Mouse (Mus musculus) hindbrain, embryonic 15.5 days (tissue): Measurements from ENCODE around the gene Pnpo. TPM values are rescaled to one million over a fixed set of nuclear protein-coding genes. Genes with fewer than 3 reads are reported as not detected.

Source experiments
- ATAC-seq: fragments of 200-750 bp; cut with Nextera tagmentation; 2 replicates; pipeline ENCODE4 v1.8.0; 2017; ENCODE audit warnings: low read depth, moderate number of reproducible peaks, moderate TSS enrichment; ENCODE audit not compliant: low FRiP score
- H3K27ac ChIP-seq: fragments of 300-500 bp; sonication (generic); replicated peaks from 2 replicates; pipeline ENCODE4 v1.5.1; 2015; ENCODE audit warnings: mild to moderate bottlenecking, inconsistent platforms
- H3K27me3 ChIP-seq: fragments of 300-500 bp; sonication (generic); 2 replicates; pipeline ENCODE4 v1.6.1; 2015; ENCODE audit warnings: control low read depth, inconsistent platforms
- H3K36me3 ChIP-seq: fragments of 300-500 bp; sonication (generic); 2 replicates; pipeline ENCODE4 v1.6.1; 2015; ENCODE audit warnings: control low read depth, inconsistent platforms
- H3K4me1 ChIP-seq: fragments of 300-500 bp; sonication (generic); replicated peaks from 2 replicates; pipeline ENCODE4 v1.6.1; 2015; ENCODE audit warnings: control low read depth, inconsistent platforms
- H3K4me2 ChIP-seq: fragments of 300-500 bp; sonication (generic); 2 replicates; pipeline ENCODE4 v1.6.1; 2015; ENCODE audit warnings: moderate library complexity, mild to moderate bottlenecking, inconsistent platforms
- H3K4me3 ChIP-seq: fragments of 300-500 bp; sonication (generic); 2 replicates; pipeline ENCODE4 v1.5.1; 2015; ENCODE audit warnings: mild to moderate bottlenecking, inconsistent platforms
- H3K9ac ChIP-seq: fragments of 300-500 bp; sonication (generic); 2 replicates; pipeline ENCODE4 v1.6.1; 2015; ENCODE audit warnings: inconsistent platforms
- H3K9me3 ChIP-seq: fragments of 300-500 bp; sonication (generic); 2 replicates; pipeline ENCODE4 v1.6.1; 2016; ENCODE audit warnings: control low read depth, inconsistent platforms
- WGBS: fragments of 180-500 bp; shearing (Covaris S2); methylation state at CpG from one replicate; pipeline ENCODE4 v1.1.7; 2015; 5-methylcytosine and 5-hydroxymethylcytosine counted together
- polyA plus RNA-seq: library from polyadenylated mRNA; unstranded; fragments of >200 nt; fragmentation: Nextera tagmentation; extraction: Ambion mirVana; gene quantifications from 2 replicates; pipeline ENCODE4 v1.2.1, GENCODE M21; 2015

Gene Pnpo
- polyA plus RNA-seq, 1 experiment from 2014 or later = 30.4 TPM

- 78% methylated on average over 6 of the region's 6 CpGs for WGBS
- no peaks in the 10 kb centered on the region for H3K36me3 ChIP-seq
- ATAC-seq = no peak
Observed at GRCm38 (mm10) chr11:96968476-96968875, 24.7 kb upstream of the Pnpo start.

GRCm38 (mm10) chr11:96967544-96968269 lies 23.9 kb upstream of the Pnpo start:
- Histone ChIP-seq H3K4me2 (no peak overlapping the region), H3K9ac (no peak overlapping the region), H3K4me3 (no peak overlapping the region), H3K4me1 (peaks cover 18% of the 10 kb centered on the region), H3K36me3 (peaks cover 3% of the 10 kb centered on the region; the same call in 1 of the 2 replicates), H3K27me3 (no peaks in the 10 kb centered on the region), H3K27ac (no peak overlapping the region), H3K9me3 (no peaks in the 10 kb centered on the region)
- WGBS = 88% methylated on average over 11 of the region's 11 CpGs
- no peak for ATAC-seq

More at GRCm38 (mm10) chr11:96968476-96968875, 24.7 kb upstream of the Pnpo start:
- Histone ChIP-seq H3K27me3 (no peaks in the 10 kb centered on the region), H3K4me3 (no peak overlapping the region), H3K27ac (0 out of 2 replicates have a peak overlapping the region, but pooled peaks have one; percentile 53), H3K9me3 (no peaks in the 10 kb centered on the region), H3K4me2 (no peak overlapping the region), H3K4me1 (peaks cover 25% of the 10 kb centered on the region), H3K9ac (no peak overlapping the region)

DNA sequence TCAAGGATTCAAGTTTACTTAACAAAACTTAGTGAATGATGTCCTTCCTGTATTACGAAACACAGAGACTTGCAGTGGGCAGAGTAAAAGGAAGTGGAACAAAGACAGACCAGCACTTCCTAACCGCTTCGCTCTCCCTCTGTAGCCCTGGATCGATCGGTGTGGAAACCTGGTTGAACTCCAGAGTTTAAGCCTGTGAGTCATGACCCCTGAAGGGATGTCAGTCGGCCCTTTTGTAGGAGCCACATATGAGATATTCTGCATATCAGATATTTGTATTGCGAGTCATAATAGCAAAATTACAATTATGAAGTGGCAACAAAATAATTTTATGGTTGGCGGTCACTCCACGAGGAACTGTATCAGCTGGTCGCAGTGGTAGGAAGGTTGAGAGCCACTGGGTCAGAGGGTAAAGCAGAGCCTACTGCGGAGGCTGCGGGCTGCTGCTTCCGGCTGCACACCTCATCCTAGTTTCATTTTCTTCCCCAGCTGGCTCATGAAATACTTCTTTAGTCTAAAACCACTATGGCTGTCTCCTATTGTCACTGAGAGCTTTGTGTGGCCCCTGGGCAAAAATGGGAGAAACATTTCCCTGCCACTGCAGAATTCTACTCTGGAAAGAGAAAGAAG lies 23.2 kb upstream of the Pnpo start:
- WGBS = 88% methylated on average over 13 of the region's 13 CpGs
- ATAC-seq = no peak
- H3K4me2 ChIP-seq = no peak overlapping the region

GRCm38 (mm10) chr11:96966172-96966571 lies 22.4 kb upstream of the Pnpo start:
- ATAC-seq = no peak
- 88% methylated on average over 3 of the region's 3 CpGs for WGBS

More for the DNA sequence above, 23.2 kb upstream of the Pnpo start:
- Histone ChIP-seq H3K27me3 (no peaks in the 10 kb centered on the region), H3K27ac (no peak overlapping the region), H3K9ac (no peak overlapping the region), H3K4me1 (peaks cover 12% of the 10 kb centered on the region), H3K4me3 (no peak overlapping the region), H3K9me3 (no peaks in the 10 kb centered on the region), H3K36me3 (peaks cover 10% of the 10 kb centered on the region)

GRCm38 (mm10) chr11:96963580-96963979 lies 19.8 kb upstream of the Pnpo start:
- ATAC-seq = peak; percentile 74; the same call in 1 of the 2 replicates
- H3K9ac ChIP-seq = no peak overlapping the region
- no peak overlapping the region for H3K27ac ChIP-seq

More at GRCm38 (mm10) chr11:96966172-96966571, 22.4 kb upstream of the Pnpo start:
- Histone ChIP-seq H3K36me3 (peaks cover 17% of the 10 kb centered on the region), H3K4me1 (peaks cover 12% of the 10 kb centered on the region), H3K27me3 (no peaks in the 10 kb centered on the region), H3K4me3 (no peak overlapping the region), H3K27ac (no peak overlapping the region), H3K9me3 (no peaks in the 10 kb centered on the region), H3K9ac (no peak overlapping the region), H3K4me2 (no peak overlapping the region)

GRCm38 (mm10) chr11:96957061-96957805 lies 13.4 kb upstream of the Pnpo start:
- H3K27me3 ChIP-seq = no peaks in the 10 kb centered on the region
- H3K4me3 ChIP-seq = no peak overlapping the region
- H3K9ac ChIP-seq = no peak overlapping the region
- H3K9me3 ChIP-seq = no peaks in the 10 kb centered on the region
- H3K4me2 ChIP-seq = no peak overlapping the region
- peaks cover 80% of the 10 kb centered on the region for H3K36me3 ChIP-seq
- H3K4me1 ChIP-seq = no peaks in the 10 kb centered on the region
- H3K27ac ChIP-seq = no peak overlapping the region
- ATAC-seq = no peak
- 91% methylated on average over 10 of the region's 10 CpGs for WGBS

More at GRCm38 (mm10) chr11:96963580-96963979, 19.8 kb upstream of the Pnpo start:
- peaks cover 40% of the 10 kb centered on the region for H3K36me3 ChIP-seq
- 21% methylated on average over 8 of the region's 8 CpGs for WGBS
- H3K4me3 ChIP-seq = no peak overlapping the region
- H3K4me2 ChIP-seq = no peak overlapping the region
- H3K9me3 ChIP-seq = no peaks in the 10 kb centered on the region
- no peaks in the 10 kb centered on the region for H3K27me3 ChIP-seq
- no peaks in the 10 kb centered on the region for H3K4me1 ChIP-seq

DNA sequence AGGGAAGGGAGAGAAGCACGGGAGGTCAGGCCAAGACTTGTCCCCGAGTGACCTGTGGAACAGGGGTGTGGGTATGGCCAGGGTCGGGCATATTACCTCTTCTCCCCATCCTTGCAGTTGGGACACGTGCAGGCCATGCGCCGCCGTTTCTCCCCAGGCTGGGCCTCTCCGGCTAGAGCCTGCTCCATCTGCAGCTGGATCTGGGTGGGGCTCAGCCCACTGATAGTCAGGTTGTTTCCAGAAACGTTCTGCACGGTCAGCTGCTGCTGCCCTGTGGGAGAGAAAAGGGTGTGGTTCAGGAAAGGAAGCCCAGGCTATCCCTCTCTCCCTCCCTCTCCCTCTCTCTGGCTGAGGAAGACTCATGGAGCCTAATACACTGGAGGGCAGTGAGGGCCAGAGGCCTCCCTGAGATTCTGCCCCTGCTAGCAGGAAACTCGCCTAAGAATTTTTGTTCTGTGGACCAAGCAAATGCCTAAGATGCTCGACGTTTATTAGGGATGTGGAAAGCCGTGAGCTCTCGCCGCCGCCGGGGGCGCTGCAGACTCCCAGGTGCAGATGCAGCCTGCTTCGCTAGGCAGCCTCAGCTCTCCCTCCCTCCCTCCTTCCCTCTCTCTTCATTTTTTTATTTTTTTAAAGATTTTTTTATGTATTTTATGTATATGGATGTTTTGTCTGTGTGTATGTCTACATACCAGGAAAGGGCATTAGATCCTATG lies 12.4 kb upstream of the Pnpo start:
- no peaks in the 10 kb centered on the region for H3K27me3 ChIP-seq
- no peak overlapping the region for H3K27ac ChIP-seq
- H3K36me3 ChIP-seq = peaks cover 80% of the 10 kb centered on the region
- no peaks in the 10 kb centered on the region for H3K4me1 ChIP-seq
- H3K4me2 ChIP-seq = no peak overlapping the region
- WGBS = 60% methylated on average over 20 of the region's 20 CpGs
- H3K9ac ChIP-seq = no peak overlapping the region
- H3K9me3 ChIP-seq = no peaks in the 10 kb centered on the region
- ATAC-seq = no peak; the same call in 1 of the 2 replicates
- no peak overlapping the region for H3K4me3 ChIP-seq

DNA sequence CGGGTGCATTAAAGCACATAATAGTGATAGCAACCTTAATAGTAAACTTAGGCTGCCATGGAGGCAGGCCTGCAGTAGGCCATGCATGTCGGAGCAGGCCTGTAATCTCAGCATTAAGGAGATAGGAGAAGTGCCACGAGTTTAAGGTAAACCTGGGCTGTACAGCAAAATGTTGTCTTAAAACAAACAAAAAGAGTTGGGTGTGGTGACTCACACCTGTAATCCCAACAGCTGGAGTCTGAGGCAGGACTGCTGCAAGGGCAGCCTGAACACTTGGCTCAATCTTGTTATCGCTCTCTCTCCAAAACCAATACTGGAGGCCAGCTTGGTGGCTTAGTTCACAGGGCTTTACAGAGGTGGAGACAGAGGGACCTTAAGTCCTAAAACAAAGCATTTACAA lies 11.3 kb upstream of the Pnpo start:
- no peaks in the 10 kb centered on the region for H3K9me3 ChIP-seq
- H3K4me3 ChIP-seq = no peak overlapping the region
- H3K4me2 ChIP-seq = no peak overlapping the region
- no peak for ATAC-seq
- H3K27me3 ChIP-seq = no peaks in the 10 kb centered on the region
- H3K9ac ChIP-seq = no peak overlapping the region
- 95% methylated on average over 4 of the region's 4 CpGs for WGBS
- H3K27ac ChIP-seq = no peak overlapping the region
- no peaks in the 10 kb centered on the region for H3K4me1 ChIP-seq
- H3K36me3 ChIP-seq = peaks cover 75% of the 10 kb centered on the region

- Histone ChIP-seq H3K27me3 (no peaks in the 10 kb centered on the region), H3K4me2 (no peak overlapping the region), H3K27ac (no peak overlapping the region), H3K9ac (no peak overlapping the region), H3K36me3 (peaks cover 58% of the 10 kb centered on the region), H3K9me3 (no peaks in the 10 kb centered on the region), H3K4me3 (no peak overlapping the region), H3K4me1 (no peaks in the 10 kb centered on the region)
- 86% methylated on average over 6 of the region's 6 CpGs for WGBS
- ATAC-seq = no peak
Observed at GRCm38 (mm10) chr11:96952896-96953295, 9.1 kb upstream of the Pnpo start.

DNA sequence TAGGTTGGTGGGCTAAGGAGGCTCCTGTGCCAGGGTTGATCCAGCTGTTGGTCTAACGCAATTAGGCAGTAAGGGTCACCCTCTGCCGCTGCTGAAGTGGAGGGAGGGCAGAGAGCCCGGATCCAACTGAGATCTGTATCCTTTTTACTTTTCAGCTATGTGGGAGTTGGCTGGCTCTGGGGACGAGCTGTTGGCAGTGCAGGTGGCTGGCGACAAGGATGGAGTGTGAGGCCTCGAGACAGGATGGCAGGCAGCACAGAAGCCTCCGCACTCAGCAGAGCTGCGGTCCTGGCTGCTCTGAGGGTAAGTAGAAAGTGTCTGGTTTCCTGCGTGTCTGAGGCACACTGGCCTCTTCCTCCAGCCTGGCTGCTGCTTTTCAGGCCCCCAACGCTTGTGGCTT lies 8.6 kb upstream of the Pnpo start:
- Histone ChIP-seq H3K4me3 (no peak overlapping the region), H3K27ac (no peak overlapping the region), H3K4me2 (no peak overlapping the region), H3K9me3 (no peaks in the 10 kb centered on the region), H3K9ac (no peak overlapping the region), H3K36me3 (peaks cover 53% of the 10 kb centered on the region), H3K4me1 (no peaks in the 10 kb centered on the region), H3K27me3 (no peaks in the 10 kb centered on the region)
- no peak for ATAC-seq
- WGBS = 83% methylated on average over 10 of the region's 10 CpGs

DNA sequence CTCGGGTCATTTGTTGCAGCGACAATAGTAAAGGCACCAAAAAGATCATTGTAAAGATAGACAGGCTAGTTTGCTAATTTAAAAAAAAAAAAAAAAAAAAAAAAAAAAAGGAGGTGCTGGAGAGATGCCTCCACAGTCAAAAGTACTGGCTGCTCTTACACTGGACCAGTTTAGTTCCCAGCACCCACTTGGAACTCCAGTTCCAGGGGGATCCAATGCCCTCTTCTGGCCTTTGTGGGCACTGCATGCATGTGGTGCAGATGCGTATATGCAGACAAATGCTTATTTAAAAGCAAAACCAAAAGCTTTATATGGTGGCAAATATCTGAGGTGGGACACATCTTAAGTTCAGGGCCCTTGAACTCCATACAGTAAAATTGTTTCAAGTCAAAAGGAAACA lies 7.0 kb upstream of the Pnpo start:
- peaks cover 9% of the 10 kb centered on the region; the same call in 1 of the 2 replicates for H3K4me1 ChIP-seq
- no peak overlapping the region for H3K4me2 ChIP-seq
- H3K4me3 ChIP-seq = no peak overlapping the region
- no peaks in the 10 kb centered on the region for H3K9me3 ChIP-seq
- H3K9ac ChIP-seq = no peak overlapping the region
- WGBS = 99% methylated on average over 3 of the region's 3 CpGs
- peaks cover 42% of the 10 kb centered on the region for H3K36me3 ChIP-seq
- no peaks in the 10 kb centered on the region for H3K27me3 ChIP-seq
- no peak overlapping the region for H3K27ac ChIP-seq
- no peak for ATAC-seq
